Mouse (Mus musculus): ENCODE results near the gene Cluh.

Gene Cluh

GRCm38 (mm10) chr11:74648676-74649075 is 619 bp upstream of the Cluh start:
- WGBS = 12% methylated on average over 1 of the region's 1 CpGs

- WGBS = 2% methylated on average over 53 of the region's 53 CpGs
Measured at GRCm38 (mm10) chr11:74649647-74650551, 604 bp downstream of the Cluh start.

- whole genome bisulfite sequencing = 52% methylated on average over 4 of the region's 4 CpGs
Measured at GRCm38 (mm10) chr11:74650576-74651100, 1.3 kb downstream of the Cluh start.

- 59% methylated on average over 4 of the region's 4 CpGs for WGBS
Measured at GRCm38 (mm10) chr11:74652791-74653191, 3.5 kb downstream of the Cluh start.

- 68% methylated on average over 6 of the region's 6 CpGs for WGBS
Measured at GRCm38 (mm10) chr11:74653385-74653784, 4.1 kb downstream of the Cluh start.

GRCm38 (mm10) chr11:74655941-74656340 is 6.6 kb downstream of the Cluh start:
- 60% methylated on average over 3 of the region's 3 CpGs for WGBS

- 97% methylated on average over 13 of the region's 13 CpGs for WGBS
Measured at GRCm38 (mm10) chr11:74660336-74660735, 11.0 kb downstream of the Cluh start.

- 88% methylated on average over 19 of the region's 19 CpGs for WGBS
Measured at GRCm38 (mm10) chr11:74661641-74662040, 12.3 kb downstream of the Cluh start.

- 78% methylated on average over 6 of the region's 6 CpGs for WGBS
Measured at GRCm38 (mm10) chr11:74662221-74662620, 12.9 kb downstream of the Cluh start.

- WGBS = 85% methylated on average over 3 of the region's 3 CpGs
Measured at GRCm38 (mm10) chr11:74664279-74664678, 15.0 kb downstream of the Cluh start.

- 91% methylated on average over 8 of the region's 8 CpGs for WGBS
Measured at GRCm38 (mm10) chr11:74664906-74665305, 15.6 kb downstream of the Cluh start.

GRCm38 (mm10) chr11:74665631-74666283 is 16.5 kb downstream of the Cluh start:
- WGBS = 91% methylated on average over 17 of the region's 17 CpGs

GRCm38 (mm10) chr11:74666284-74666652 is 17.0 kb downstream of the Cluh start:
- 91% methylated on average over 5 of the region's 5 CpGs for WGBS

- 94% methylated on average over 14 of the region's 14 CpGs for WGBS
Measured at GRCm38 (mm10) chr11:74666776-74667581, 17.7 kb downstream of the Cluh start.

- 96% methylated on average over 13 of the region's 13 CpGs for WGBS
Measured at GRCm38 (mm10) chr11:74667582-74668010, 18.3 kb downstream of the Cluh start.

GRCm38 (mm10) chr11:74668466-74668865 is 19.2 kb downstream of the Cluh start:
- 84% methylated on average over 5 of the region's 5 CpGs for WGBS

GRCm38 (mm10) chr11:74668971-74669370 is 19.7 kb downstream of the Cluh start:
- WGBS = 75% methylated on average over 2 of the region's 2 CpGs

GRCm38 (mm10) chr11:74671013-74671412 is 21.7 kb downstream of the Cluh start:
- WGBS = 83% methylated on average over 1 of the region's 1 CpGs

GRCm38 (mm10) chr11:74671839-74672238 is 22.5 kb downstream of the Cluh start:
- 85% methylated on average over 5 of the region's 5 CpGs for WGBS

GRCm38 (mm10) chr11:74672901-74673513 is 23.7 kb downstream of the Cluh start:
- 61% methylated on average over 6 of the region's 6 CpGs for WGBS

- 93% methylated on average over 1 of the region's 1 CpGs for WGBS
Measured at GRCm38 (mm10) chr11:74673561-74673960, 24.3 kb downstream of the Cluh start.

Data from cerebral cortex, adult 2 months (tissue).